Mouse (Mus musculus): ENCODE results near the gene Rab39b. TPM values are rescaled to one million over a fixed set of nuclear protein-coding genes. Genes with fewer than 3 reads are reported as not detected.

Rab39b gene
- under 1 TPM; 0.09 to 0.24 (median 0.16) TPM for total RNA-seq (2022)

DNA sequence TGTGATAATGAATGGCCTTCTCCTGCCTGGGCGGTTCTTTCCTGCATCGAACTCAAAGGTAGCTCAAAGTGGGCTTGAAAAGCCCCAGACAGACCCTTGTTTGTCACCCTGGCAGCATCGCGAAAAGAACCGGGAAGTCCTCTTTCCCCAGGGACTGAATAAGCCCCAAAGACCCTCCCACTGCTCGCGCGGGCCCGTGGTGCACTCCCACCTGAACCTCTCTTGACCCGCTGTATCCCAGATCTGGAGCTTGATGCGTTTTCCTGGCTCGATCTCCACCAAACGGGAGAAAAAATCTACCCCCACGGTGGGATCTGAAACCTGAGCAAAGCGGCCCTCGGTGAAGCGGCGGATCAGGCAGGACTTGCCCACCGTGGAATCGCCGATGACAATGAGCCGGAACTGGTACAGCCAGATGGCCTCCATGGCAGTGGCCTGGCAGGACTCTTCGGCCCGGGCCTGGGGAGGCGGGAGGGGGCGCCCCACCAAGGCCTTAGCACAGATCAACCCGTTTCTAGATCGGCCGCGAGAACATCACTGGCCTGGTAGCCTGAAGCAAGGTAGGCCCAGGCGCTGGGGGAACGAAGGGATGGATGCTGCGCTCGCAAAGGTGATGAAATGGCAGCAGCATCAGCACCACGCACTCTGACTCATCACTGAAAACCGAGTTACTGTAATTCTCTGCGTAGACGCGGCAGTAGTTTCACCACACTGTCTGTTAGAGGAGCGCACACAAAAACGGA is at the start of gene Rab39b:
Gene Rab39b, minus strand, starts transcription at position 650 of the 743 bp plus-strand sequence.
- no peak for DNase-seq (ENCODE audit: low spot score)

DNA sequence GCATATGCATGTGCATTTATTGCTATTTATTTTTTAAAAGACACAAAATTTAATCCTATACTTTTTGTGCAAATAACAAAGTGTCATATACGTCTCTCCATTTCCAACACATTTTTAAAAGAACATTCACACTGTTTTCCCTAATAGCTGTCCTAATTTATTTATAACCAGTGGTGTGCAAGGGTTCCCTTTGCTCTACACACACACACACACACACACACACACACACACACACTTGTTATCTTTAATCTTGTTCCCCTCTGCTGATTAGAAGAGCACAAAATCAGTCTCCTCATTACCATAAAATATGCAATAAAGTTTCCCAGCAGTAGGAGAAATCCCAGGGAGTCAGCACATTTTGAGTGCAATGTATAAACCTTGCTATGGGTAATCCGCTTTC is 508 bp upstream of the Rab39b start:
- no peak for DNase-seq (ENCODE audit: low spot score)

Other genes starting within 250 kb of the Rab39b start
- 100 to 1,000 TPM; 187 to 194 (median 190) TPM for gene Fundc2, start 195.8 kb downstream of the Rab39b start, total RNA-seq (2022)
- gene F8, start 195.6 kb downstream of the Rab39b start, total RNA-seq (2022) = 1 to 10 TPM; 1.0 to 1.7 (median 1.3) TPM
- 1 to 10 TPM; 7.6 to 9.7 (median 8.6) TPM for gene Cmc4, start 161.6 kb downstream of the Rab39b start, total RNA-seq (2022)
- 1 to 10 TPM; 2.2 to 3.9 (median 3.3) TPM for gene Mtcp1, start 161.6 kb downstream of the Rab39b start, total RNA-seq (2022)
- 10 to 100 TPM; 23.7 to 31.5 (median 27.1) TPM for gene Brcc3, start 161.6 kb downstream of the Rab39b start, total RNA-seq (2022)
- 10 to 100 TPM; 35.1 to 42.3 (median 37.5) TPM for gene Vbp1, start 63.9 kb downstream of the Rab39b start, total RNA-seq (2022)

All from heart, adult 8-10 months (tissue).